ENCODE assay signal across 20 mouse cellular contexts in genomic region chr9:72016021-72016420, GRCm38 (mm10).
DNase-seq lines count a peak whose midpoint lies in the region; ATAC-seq and TF ChIP-seq lines count a peak whose summit lies in the region.
"Had no signal": no experiment of that assay in that cellular context is flagged by ENCODE, and none has a peak within 500 bp of the region (broad histone marks: within the 10 kb centered on the region; RNA-seq: fewer than 3 reads in every experiment).

No protein-coding gene starts in this region.

- H3ac ChIP-seq in C2C12 (ENCODE audit: control insufficient read depth, insufficient read length, low read depth) = no peak overlapping the region

- H3K4me1 ChIP-seq in MEL (ENCODE audit: control insufficient read depth in 1 of 2, insufficient read depth in 2 of 2, low read length in 2 of 2) = peaks cover 12 to 21% of the 10 kb centered on the region in 2 experiments
- H3K4me1 ChIP-seq: embryonic facial prominence, embryonic 10.5 days; embryonic facial prominence, embryonic 12.5 days had no signal

- H3K36me3 ChIP-seq in C2C12 (ENCODE audit: control insufficient read depth, insufficient read depth) (peaks cover 3% of the 10 kb centered on the region), MEL (ENCODE audit: control insufficient read depth in 1 of 2, insufficient read depth in 2 of 2, low read length in 2 of 2) (peaks cover 0 to 29% of the 10 kb centered on the region in 2 experiments; a peak in 2 of 4 replicates)
- H3K36me3 ChIP-seq: embryonic facial prominence, embryonic 12.5 days; forebrain, embryonic 15.5 days had no signal

- H3K4me3 ChIP-seq in C2C12 (ENCODE audit: insufficient read depth, poor library complexity, severe bottlenecking) = no peak overlapping the region
- H3K4me3 ChIP-seq in MEL (ENCODE audit: control insufficient read depth in 1 of 2, insufficient read depth in 1 of 2, low read depth in 2 of 2, low read length in 2 of 2) = no peak overlapping the region
- H3K4me3 ChIP-seq: embryonic facial prominence, embryonic 10.5 days; embryonic facial prominence, embryonic 12.5 days; forebrain, embryonic 13.5 days; forebrain, embryonic 15.5 days had no signal

- TF ChIP-seq RAD21 in MEL (IDR thresholded peaks at IDR 0.05; ENCODE audit: low read depth, low read length) = no peak

- H3K27me3 ChIP-seq in C2C12 (ENCODE audit: control insufficient read depth, insufficient read depth, insufficient read length) = no peaks in the 10 kb centered on the region
- H3K27me3 ChIP-seq in MEL (ENCODE audit: control insufficient read depth in 1 of 2, insufficient read depth in 2 of 2, low read length in 2 of 2) = no peaks in the 10 kb centered on the region
- H3K27me3 ChIP-seq: embryonic facial prominence, embryonic 12.5 days; forebrain, embryonic 13.5 days; forebrain, embryonic 15.5 days had no signal

- ATAC-seq in inflammation-experienced regulatory T-cells, adult 6 months = no peak
- ATAC-seq: forebrain, embryonic 13.5 days; forebrain, embryonic 15.5 days; forebrain, postnatal 0 days had no signal

- H3K9me3 ChIP-seq in MEL (replicated peaks; ENCODE audit: insufficient read depth, low read length) = no peaks in the 10 kb centered on the region
- H3K9me3 ChIP-seq: embryonic facial prominence, embryonic 10.5 days; embryonic facial prominence, embryonic 12.5 days; forebrain, embryonic 13.5 days; forebrain, embryonic 15.5 days; G1E had no signal

- H3K9ac ChIP-seq in MEL (ENCODE audit: control insufficient read depth, low read depth, low read length, poor library complexity, severe bottlenecking) = no peak overlapping the region
- H3K9ac ChIP-seq: embryonic facial prominence, embryonic 12.5 days; forebrain, embryonic 13.5 days; forebrain, embryonic 15.5 days; forebrain, postnatal 0 days had no signal

- H3K79me3 ChIP-seq in C2C12 (ENCODE audit: low read depth) = peaks cover 31% of the 10 kb centered on the region

- DNase-seq in MEL (ENCODE audit: low read depth, low spot score) = no peak
- DNase-seq in lung, postnatal 36 days = no peak
- DNase-seq in natural killer cell, adult 2 months (ENCODE audit: low spot score in 2 of 2) = no peak
- DNase-seq: adrenal gland, adult 2 months; adrenal gland, postnatal 10 days; adrenal gland, postnatal 25 days; B cell, adult 2 months; cerebellum, adult 11 months; cerebellum, adult 18-20 months; cerebellum, adult 8-10 months; cerebellum, postnatal 10 days; cerebellum, postnatal 25 days; forebrain, postnatal 0 days had no signal

- TF ChIP-seq CTCF in C2C12 (IDR thresholded peaks at IDR 0.05; ENCODE audit: control insufficient read depth, insufficient read depth, insufficient read length) (no peak), MEL (IDR thresholded peaks at IDR 0.05 in 2 of 3, conservative IDR thresholded peaks at IDR 0.05 in 1 of 3; ENCODE audit: control insufficient read depth in 1 of 3, insufficient read depth in 1 of 3, low read depth in 2 of 3, low read length in 3 of 3, poor library complexity in 1 of 3, severe bottlenecking in 1 of 3) (no peak)

- H3K79me2 ChIP-seq in C2C12 (ENCODE audit: control insufficient read depth, insufficient read depth) (peaks cover 97% of the 10 kb centered on the region), MEL (ENCODE audit: control insufficient read depth, insufficient read depth, low read length, poor library complexity) (peaks cover 6% of the 10 kb centered on the region)

- no peak overlapping the region for H3K27ac ChIP-seq in MEL (ENCODE audit: control insufficient read depth, low read depth, low read length)
- H3K27ac ChIP-seq: embryonic facial prominence, embryonic 10.5 days; embryonic facial prominence, embryonic 12.5 days; forebrain, embryonic 13.5 days; forebrain, embryonic 15.5 days had no signal

- TF ChIP-seq EP300 in MEL (IDR thresholded peaks at IDR 0.05; ENCODE audit: low read depth in 1 of 2, low read length in 2 of 2) = no peak

- no peak for TF ChIP-seq POLR2A in MEL (IDR thresholded peaks at IDR 0.05; ENCODE audit: control insufficient read depth in 1 of 2, insufficient read depth in 1 of 2, low read depth in 1 of 2, low read length in 2 of 2, poor library complexity in 1 of 2)

TF ChIP-seq in C2C12, 6 proteins besides CTCF, POLR2A, EP300 and RAD21:
- TF ChIP-seq MYOD1 (IDR thresholded peaks at IDR 0.05; ENCODE audit: control insufficient read depth, insufficient read length, low read depth) = peak; percentile 41
- no peak for TF ChIP-seq MAX (IDR thresholded peaks at IDR 0.05)

TF ChIP-seq in MEL, 35 proteins besides CTCF, POLR2A, EP300 and RAD21:
- TF ChIP-seq TCF12 (IDR thresholded peaks at IDR 0.05; ENCODE audit: low read depth, low read length) (no peak), TAL1 (IDR thresholded peaks at IDR 0.05; ENCODE audit: low read length) (peak; percentile 10; the same call in 1 of the 2 replicates)
